Mouse (Mus musculus) limb, embryonic 13.5 days (tissue): ENCODE measurements around the gene Cdc42bpg. TPM values are rescaled to one million over a fixed set of nuclear protein-coding genes. Genes with fewer than 3 reads are reported as not detected.
A peak's percentile ranks its signal among the peaks of the same experiment; 100 is the strongest.

Experiments used
- ATAC-seq: fragments of 200-750 bp; cut with Nextera tagmentation; 2 replicates; pipeline ENCODE4 v1.8.0; 2017; ENCODE audit warnings: low read depth, moderate number of reproducible peaks, moderate TSS enrichment; ENCODE audit not compliant: low FRiP score
- H3K27ac ChIP-seq: fragments of 300-500 bp; sonication (generic); 2 replicates; pipeline ENCODE4 v1.5.1; 2015; ENCODE audit warnings: inconsistent platforms, mild to moderate bottlenecking, moderate library complexity
- H3K27me3 ChIP-seq: fragments of 300-500 bp; sonication (generic); 2 replicates; pipeline ENCODE4 v1.6.1; 2015; ENCODE audit warnings: mild to moderate bottlenecking, inconsistent platforms
- H3K36me3 ChIP-seq: fragments of 300-500 bp; sonication (generic); 2 replicates; pipeline ENCODE4 v1.6.1; 2015; ENCODE audit warnings: inconsistent platforms, mild to moderate bottlenecking, moderate library complexity
- H3K4me1 ChIP-seq: fragments of 300-500 bp; sonication (generic); 2 replicates; pipeline ENCODE4 v1.6.1; 2015; ENCODE audit warnings: inconsistent platforms
- H3K4me2 ChIP-seq: fragments of 300-500 bp; sonication (generic); replicated peaks from 2 replicates; pipeline ENCODE4 v1.6.1; 2015; ENCODE audit warnings: inconsistent platforms, mild to moderate bottlenecking, moderate library complexity
- H3K4me3 ChIP-seq: fragments of 300-500 bp; sonication (generic); 2 replicates; pipeline ENCODE4 v1.5.1; 2015; ENCODE audit warnings: moderate library complexity, mild to moderate bottlenecking, inconsistent platforms
- H3K9ac ChIP-seq: fragments of 300-500 bp; sonication (generic); 2 replicates; pipeline ENCODE4 v1.6.1; 2015; ENCODE audit warnings: mild to moderate bottlenecking, inconsistent platforms
- H3K9me3 ChIP-seq: fragments of 300-500 bp; sonication (generic); 2 replicates; pipeline ENCODE4 v1.6.1; 2016; ENCODE audit warnings: inconsistent platforms
- WGBS: fragments of 180-500 bp; shearing (Covaris S2); methylation state at CpG from one replicate; pipeline ENCODE4 v1.1.7; 2015; 5-methylcytosine and 5-hydroxymethylcytosine counted together
- polyA plus RNA-seq: library from polyadenylated mRNA; unstranded; fragments of >200 nt; fragmentation: Nextera tagmentation; extraction: Ambion mirVana; gene quantifications from 2 replicates; pipeline ENCODE4 v1.2.1, GENCODE M21; 2015

Gene Cdc42bpg
- polyA plus RNA-seq, 1 experiment from 2014 or later = 0.70 TPM

- no peak; the same call in 1 of the 2 replicates for ATAC-seq
- Histone ChIP-seq H3K27me3 (no peaks in the 10 kb centered on the region), H3K9me3 (no peaks in the 10 kb centered on the region), H3K4me1 (peaks cover 22% of the 10 kb centered on the region), H3K36me3 (peaks cover 60% of the 10 kb centered on the region), H3K27ac (no peak overlapping the region), H3K4me3 (no peak overlapping the region), H3K4me2 (no peak overlapping the region), H3K9ac (no peak overlapping the region)
- 19% methylated on average over 14 of the region's 14 CpGs for WGBS
Observed at GRCm38 (mm10) chr19:6349215-6349983, 43.1 kb downstream of the Cdc42bpg start.

- ATAC-seq = no peak
- Histone ChIP-seq H3K4me1 (peaks cover 22% of the 10 kb centered on the region), H3K36me3 (peaks cover 44% of the 10 kb centered on the region), H3K9me3 (no peaks in the 10 kb centered on the region), H3K27me3 (no peaks in the 10 kb centered on the region), H3K4me3 (no peak overlapping the region), H3K27ac (no peak overlapping the region), H3K9ac (peak overlapping the region; percentile 45), H3K4me2 (no peak overlapping the region)
- WGBS = 61% methylated on average over 14 of the region's 14 CpGs
Observed at GRCm38 (mm10) chr19:6351431-6352106, 45.3 kb downstream of the Cdc42bpg start.

GRCm38 (mm10) chr19:6352107-6352505 is 45.9 kb downstream of the Cdc42bpg start:
- peaks cover 22% of the 10 kb centered on the region for H3K4me1 ChIP-seq
- ATAC-seq = no peak
- 0 out of 2 replicates have a peak overlapping the region, but pooled peaks have one; percentile 25 for H3K9ac ChIP-seq
- H3K36me3 ChIP-seq = peaks cover 39% of the 10 kb centered on the region
- H3K27me3 ChIP-seq = no peaks in the 10 kb centered on the region
- WGBS = 74% methylated on average over 2 of the region's 2 CpGs
- H3K9me3 ChIP-seq = no peaks in the 10 kb centered on the region
- no peak overlapping the region for H3K4me2 ChIP-seq
- no peak overlapping the region for H3K27ac ChIP-seq
- H3K4me3 ChIP-seq = no peak overlapping the region

GRCm38 (mm10) chr19:6354030-6354429 is 47.8 kb downstream of the Cdc42bpg start:
- no peak for ATAC-seq
- H3K9ac ChIP-seq = no peak overlapping the region

GRCm38 (mm10) chr19:6361291-6361690 is 55.0 kb downstream of the Cdc42bpg start:
- 93% methylated on average over 3 of the region's 3 CpGs for WGBS
- H3K27ac ChIP-seq = no peak overlapping the region
- ATAC-seq = no peak

More at GRCm38 (mm10) chr19:6354030-6354429, 47.8 kb downstream of the Cdc42bpg start:
- H3K4me1 ChIP-seq = peaks cover 16% of the 10 kb centered on the region
- no peak overlapping the region for H3K27ac ChIP-seq
- no peaks in the 10 kb centered on the region for H3K27me3 ChIP-seq
- WGBS = 86% methylated on average over 7 of the region's 7 CpGs
- H3K4me3 ChIP-seq = no peak overlapping the region
- no peaks in the 10 kb centered on the region for H3K9me3 ChIP-seq
- no peak overlapping the region for H3K4me2 ChIP-seq
- H3K36me3 ChIP-seq = peaks cover 38% of the 10 kb centered on the region

GRCm38 (mm10) chr19:6363091-6363410 is 56.8 kb downstream of the Cdc42bpg start:
- H3K36me3 ChIP-seq = peaks cover 41% of the 10 kb centered on the region
- WGBS = under 1% methylated on average over 11 of the region's 11 CpGs
- H3K27ac ChIP-seq = peak overlapping the region; percentile 52; the same call in 1 of the 2 replicates
- peaks cover 38% of the 10 kb centered on the region for H3K4me1 ChIP-seq
- H3K4me2 ChIP-seq = peak overlapping the region; percentile 67
- H3K27me3 ChIP-seq = no peaks in the 10 kb centered on the region
- no peaks in the 10 kb centered on the region for H3K9me3 ChIP-seq
- H3K9ac ChIP-seq = peak overlapping the region; percentile 56; the same call in 1 of the 2 replicates
- ATAC-seq = no peak
- H3K4me3 ChIP-seq = peak overlapping the region; percentile 99

More at GRCm38 (mm10) chr19:6361291-6361690, 55.0 kb downstream of the Cdc42bpg start:
- H3K4me1 ChIP-seq = peaks cover 22% of the 10 kb centered on the region
- H3K36me3 ChIP-seq = peaks cover 23% of the 10 kb centered on the region
- H3K9me3 ChIP-seq = no peaks in the 10 kb centered on the region
- H3K9ac ChIP-seq = no peak overlapping the region
- H3K4me3 ChIP-seq = no peak overlapping the region
- H3K4me2 ChIP-seq = no peak overlapping the region
- no peaks in the 10 kb centered on the region for H3K27me3 ChIP-seq

GRCm38 (mm10) chr19:6363411-6364240 is 57.4 kb downstream of the Cdc42bpg start, which contains the start of gene Sf1:
Gene Sf1, plus strand, starts transcription at chr19:6363690.
- peaks cover 39% of the 10 kb centered on the region for H3K4me1 ChIP-seq
- H3K36me3 ChIP-seq = peaks cover 45% of the 10 kb centered on the region
- H3K4me2 ChIP-seq = peak within 1 kb of the TSS; percentile 97
- H3K9me3 ChIP-seq = no peaks in the 10 kb centered on the region
- WGBS = 1% methylated on average over 70 of the region's 85 CpGs
- no peaks in the 10 kb centered on the region for H3K27me3 ChIP-seq
- H3K4me3 ChIP-seq = peak within 1 kb of the TSS; percentile 99
- H3K27ac ChIP-seq = peak within 1 kb of the TSS; percentile 98
- H3K9ac ChIP-seq = peak within 1 kb of the TSS; percentile 99
- ATAC-seq = peak; percentile 98

GRCm38 (mm10) chr19:6364317-6364725 is 58.1 kb downstream of the Cdc42bpg start:
- H3K4me2 ChIP-seq = peak overlapping the region; percentile 97
- H3K4me3 ChIP-seq = peak overlapping the region; percentile 99
- H3K27ac ChIP-seq = peak overlapping the region; percentile 98
- ATAC-seq = no peak
- peak overlapping the region; percentile 99 for H3K9ac ChIP-seq
- under 1% methylated on average over 55 of the region's 55 CpGs for WGBS
- peaks cover 47% of the 10 kb centered on the region for H3K36me3 ChIP-seq
- no peaks in the 10 kb centered on the region for H3K27me3 ChIP-seq
- peaks cover 39% of the 10 kb centered on the region for H3K4me1 ChIP-seq
- H3K9me3 ChIP-seq = no peaks in the 10 kb centered on the region

- no peak for ATAC-seq
- Histone ChIP-seq H3K27me3 (no peaks in the 10 kb centered on the region), H3K4me1 (peaks cover 39% of the 10 kb centered on the region), H3K27ac (0 out of 2 replicates have a peak overlapping the region, but pooled peaks have one; percentile 98), H3K4me2 (peak overlapping the region; percentile 97), H3K9me3 (no peaks in the 10 kb centered on the region), H3K36me3 (peaks cover 52% of the 10 kb centered on the region), H3K4me3 (peak overlapping the region; percentile 99), H3K9ac (peak overlapping the region; percentile 99)
- WGBS = 0% methylated on average over 2 of the region's 2 CpGs
Observed at GRCm38 (mm10) chr19:6364842-6365241, 58.6 kb downstream of the Cdc42bpg start.

- WGBS = 91% methylated on average over 2 of the region's 2 CpGs
- no peak overlapping the region for H3K9ac ChIP-seq
- H3K4me1 ChIP-seq = peaks cover 28% of the 10 kb centered on the region
- H3K9me3 ChIP-seq = no peaks in the 10 kb centered on the region
- H3K4me3 ChIP-seq = no peak overlapping the region
- H3K27me3 ChIP-seq = no peaks in the 10 kb centered on the region
- H3K27ac ChIP-seq = no peak overlapping the region
- no peak overlapping the region for H3K4me2 ChIP-seq
- no peak for ATAC-seq
- H3K36me3 ChIP-seq = peaks cover 94% of the 10 kb centered on the region
Observed at GRCm38 (mm10) chr19:6370175-6370574, 63.9 kb downstream of the Cdc42bpg start.

- Histone ChIP-seq H3K4me2 (no peak overlapping the region), H3K27ac (no peak overlapping the region), H3K27me3 (no peaks in the 10 kb centered on the region), H3K9me3 (no peaks in the 10 kb centered on the region), H3K36me3 (peaks cover 96% of the 10 kb centered on the region), H3K9ac (no peak overlapping the region), H3K4me1 (peaks cover 6% of the 10 kb centered on the region), H3K4me3 (no peak overlapping the region)
- WGBS = 94% methylated on average over 3 of the region's 3 CpGs
- no peak for ATAC-seq
Observed at GRCm38 (mm10) chr19:6372433-6372832, 66.2 kb downstream of the Cdc42bpg start.
